Mouse (Mus musculus): ENCODE measurements around the gene Dync2h1.
"Not testable (repeated sequence)": the region's sequence is repeated elsewhere in the genome, so short reads cannot be mapped to it uniquely, and the experiment has no call there.

Gene Dync2h1

GRCm38 (mm10) chr9:7184172-7184896 is at the start of gene Dync2h1, which contains the start of gene Dcun1d5:
TSS of gene Dync2h1 (minus strand) at chr9:7184446.
TSS of gene Dcun1d5 (plus strand) at chr9:7184520.
- in situ Hi-C loops (cut with MboI, MseI): no loop called here

DNA sequence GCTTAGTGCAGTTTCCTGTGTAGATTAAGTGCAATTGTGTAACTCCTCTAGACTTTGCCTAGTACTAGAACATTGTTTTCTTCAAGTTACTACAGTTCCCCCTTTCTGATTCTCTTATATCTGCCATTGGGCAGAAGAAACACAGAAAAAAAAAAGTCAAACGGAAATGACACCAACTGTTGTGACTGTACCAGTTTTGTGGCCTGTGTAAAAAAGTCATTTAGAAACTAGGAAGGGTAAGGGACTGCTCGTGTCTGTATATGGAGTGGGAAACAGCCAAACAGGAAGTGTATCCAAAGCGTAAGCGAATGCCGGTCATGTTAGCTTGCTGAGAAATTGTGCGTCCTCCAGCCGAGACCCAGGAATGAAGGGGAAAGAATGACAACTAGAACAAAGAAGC is 37.2 kb upstream of the Dync2h1 start:
- in situ Hi-C loops (cut with MboI, MseI): loop anchor here (25.0 kb wide), 1 partner anchor 666 kb away; no protein-coding TSS in a partner anchor

GRCm38 (mm10) chr9:7221024-7221423 is 36.8 kb upstream of the Dync2h1 start:
- in situ Hi-C loops (cut with MboI, MseI): loop anchor here (25.0 kb wide), 1 partner anchor 666 kb away; no protein-coding TSS in a partner anchor

- in situ Hi-C loops (cut with MboI, MseI): loop anchor here (25.0 kb wide), 1 partner anchor 671 kb away; no protein-coding TSS in a partner anchor
Measured at GRCm38 (mm10) chr9:7216240-7216639, 32.0 kb upstream of the Dync2h1 start.

GRCm38 (mm10) chr9:7190694-7191093 is 6.4 kb upstream of the Dync2h1 start:
- in situ Hi-C loops (cut with MboI, MseI): not testable (repeated sequence)

- in situ Hi-C loops (cut with MboI, MseI): no loop called here
Measured at GRCm38 (mm10) chr9:7184897-7185291, 648 bp upstream of the Dync2h1 start.

GRCm38 (mm10) chr9:7176618-7177610 is 7.3 kb downstream of the Dync2h1 start:
- in situ Hi-C loops (cut with MboI, MseI): no loop called here

DNA sequence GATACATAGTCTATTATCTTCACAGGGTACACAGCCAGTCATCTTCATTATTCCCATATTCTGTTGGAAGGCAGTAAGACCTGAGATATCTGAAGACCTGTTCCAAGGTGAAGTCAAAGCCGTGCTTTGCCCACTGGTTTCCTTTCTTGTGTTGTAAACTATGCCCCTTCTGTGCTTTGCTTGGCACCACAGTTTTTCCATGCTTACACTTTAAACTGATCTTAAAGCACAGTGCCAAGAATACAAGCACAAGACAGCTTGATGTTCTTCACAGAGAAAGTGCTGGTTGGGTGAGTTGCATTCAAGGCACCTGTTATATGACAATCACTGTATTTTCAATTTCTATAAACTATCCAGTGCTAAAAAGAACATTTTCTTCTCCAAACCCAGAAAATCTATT is 10.5 kb downstream of the Dync2h1 start:
- in situ Hi-C loops (cut with MboI, MseI): no loop called here

DNA sequence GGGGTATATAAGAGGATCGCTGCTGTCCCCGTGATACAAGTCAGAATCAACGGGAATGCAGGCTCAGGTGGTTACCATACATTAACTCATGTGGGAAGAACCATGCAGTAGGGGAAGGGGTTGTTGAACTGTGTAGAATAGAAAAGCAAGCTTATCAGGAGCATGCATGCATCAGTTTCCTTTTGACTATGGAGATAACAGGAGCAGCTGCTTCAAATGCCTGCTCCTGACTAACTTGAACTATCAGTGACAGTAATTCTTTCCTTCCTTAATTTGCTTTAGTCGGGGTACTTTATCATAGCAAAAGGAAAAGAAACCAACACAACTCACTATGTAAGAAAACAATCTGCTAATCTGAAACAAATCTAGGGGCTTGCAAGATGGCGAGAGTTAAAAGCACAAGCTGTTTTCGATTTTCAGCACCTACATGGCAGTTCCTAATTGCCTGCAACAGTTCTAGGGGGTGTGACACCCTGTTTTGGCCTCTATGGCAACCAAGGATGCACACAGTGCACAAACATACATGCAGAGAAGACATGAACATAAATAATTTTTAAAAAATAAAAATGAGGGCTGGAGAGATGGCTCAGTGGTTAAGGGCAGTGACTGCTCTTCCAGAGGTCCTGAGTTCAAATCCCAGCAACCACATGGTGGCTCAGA is 16.8 kb downstream of the Dync2h1 start:
- in situ Hi-C loops (cut with MboI, MseI): no loop called here

DNA sequence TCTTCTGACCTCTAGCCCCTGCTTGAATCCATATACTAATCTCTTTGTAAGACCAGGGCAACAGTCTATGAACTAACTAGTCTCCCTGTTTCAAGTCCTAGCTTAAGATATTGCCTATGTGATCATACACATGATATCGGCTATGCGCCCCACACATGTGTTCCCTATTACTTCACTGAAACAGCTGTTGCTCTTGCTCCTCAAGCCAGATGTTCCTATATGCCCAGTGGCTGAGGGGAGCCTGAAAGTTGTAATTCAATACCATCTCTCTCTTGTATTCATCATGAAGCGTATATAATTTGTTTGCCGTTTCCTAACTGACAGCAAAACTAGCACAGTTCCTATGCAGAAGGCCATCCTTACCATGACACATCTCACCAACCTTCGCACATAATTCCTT is 23.6 kb downstream of the Dync2h1 start:
- in situ Hi-C loops (cut with MboI, MseI): no loop called here

DNA sequence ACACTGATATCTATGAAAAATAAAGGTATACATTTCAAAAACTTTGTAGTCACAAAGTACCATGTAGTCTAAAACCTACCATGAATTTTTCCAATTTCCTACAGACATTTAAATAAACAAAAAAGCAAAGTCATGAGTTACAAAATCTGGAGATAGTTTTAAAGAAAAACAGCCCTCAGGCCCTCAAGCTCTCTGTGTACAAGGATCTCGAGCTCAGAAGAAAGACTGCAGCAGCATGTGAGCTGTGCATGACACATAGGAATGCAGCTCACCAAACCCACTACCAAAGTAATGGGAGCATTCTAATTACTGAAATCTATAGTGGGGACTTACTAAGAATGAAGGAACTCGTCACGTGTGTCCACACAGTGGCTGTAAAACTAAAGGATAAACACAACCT is 24.5 kb downstream of the Dync2h1 start:
- in situ Hi-C loops (cut with MboI, MseI): no loop called here

DNA sequence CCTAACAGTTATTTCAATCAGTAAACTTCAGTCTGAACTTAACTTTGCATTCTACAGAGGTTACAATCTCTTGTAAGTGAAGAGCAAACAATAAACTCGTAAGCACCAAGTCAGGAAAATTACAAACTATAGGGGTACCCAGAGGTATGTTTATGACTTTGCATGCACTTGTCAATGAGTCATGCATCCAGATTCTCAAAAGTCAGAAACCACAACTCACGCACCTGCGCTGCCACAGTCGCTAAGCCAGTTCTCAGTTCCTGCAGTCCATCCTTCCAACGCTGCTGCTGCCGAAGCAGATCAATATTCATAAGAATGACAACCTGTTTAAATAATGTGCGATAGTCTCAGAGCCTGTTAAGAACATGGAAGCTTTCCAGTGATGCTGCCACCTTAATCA is 25.6 kb downstream of the Dync2h1 start:
- in situ Hi-C loops (cut with MboI, MseI): no loop called here

- in situ Hi-C loops (cut with MboI, MseI): no loop called here
Measured at GRCm38 (mm10) chr9:7154391-7154790, 29.9 kb downstream of the Dync2h1 start.

GRCm38 (mm10) chr9:7122863-7123262 is 61.4 kb downstream of the Dync2h1 start:
- in situ Hi-C loops (cut with MboI, MseI): no loop called here

DNA sequence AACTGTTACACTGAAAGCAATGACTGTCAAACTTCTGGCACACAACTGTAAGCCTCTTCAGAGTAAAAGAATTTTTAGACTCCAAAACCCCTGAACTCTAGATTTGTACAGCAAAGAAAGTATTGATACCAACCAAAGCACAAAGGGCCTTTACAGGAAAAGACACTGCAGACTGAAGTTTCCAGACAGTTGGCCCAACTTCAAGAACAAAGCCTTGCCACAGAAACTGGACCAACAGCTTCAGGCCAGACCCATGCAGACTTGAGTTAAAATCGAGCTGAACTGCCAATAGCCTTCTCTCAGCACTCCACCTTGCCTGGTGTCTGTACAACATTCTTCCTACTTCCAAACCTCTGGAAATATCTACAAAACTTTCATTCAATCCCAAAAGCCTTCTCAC is 74.1 kb downstream of the Dync2h1 start:
- in situ Hi-C loops (cut with MboI, MseI): no loop called here

DNA sequence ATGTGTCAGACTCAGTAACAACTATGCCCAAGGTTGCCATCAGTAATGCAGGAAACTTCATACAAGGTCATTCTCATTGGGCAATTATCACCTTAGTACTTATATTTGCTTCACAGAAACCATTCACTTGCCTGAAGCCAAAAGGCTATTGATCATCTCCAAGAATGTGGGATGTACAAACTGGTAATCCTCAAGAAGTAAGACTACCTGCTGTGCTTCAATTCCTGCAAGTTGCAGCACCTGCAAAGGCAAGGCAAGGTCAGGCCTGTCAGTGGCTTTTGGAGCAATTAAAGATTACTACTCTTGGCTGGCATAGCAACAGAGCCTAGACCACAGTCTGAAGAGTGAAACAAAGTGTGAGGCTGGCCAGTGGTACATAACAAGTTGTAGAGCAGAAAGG is 82.9 kb downstream of the Dync2h1 start:
- in situ Hi-C loops (cut with MboI, MseI): no loop called here

DNA sequence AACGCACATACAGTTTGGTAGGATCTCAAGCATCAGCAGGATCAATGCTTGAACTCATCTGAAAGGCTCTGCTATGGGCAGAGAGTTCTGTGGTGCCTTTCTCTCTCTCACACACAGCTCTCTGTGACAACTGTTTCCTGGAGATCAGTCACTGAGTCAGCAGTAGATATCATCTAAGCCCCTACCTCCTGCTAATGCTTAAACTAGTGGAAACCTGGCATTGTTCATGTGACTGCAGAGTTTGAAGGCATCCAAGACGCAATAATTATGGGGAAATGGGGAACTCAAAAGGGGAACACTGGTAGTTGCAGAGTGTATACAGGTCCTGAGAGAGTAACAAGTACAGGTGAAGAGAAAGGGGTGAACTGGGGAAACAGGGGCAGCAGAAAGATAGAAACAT is 109.6 kb downstream of the Dync2h1 start:
- in situ Hi-C loops (cut with MboI, MseI): no loop called here

DNA sequence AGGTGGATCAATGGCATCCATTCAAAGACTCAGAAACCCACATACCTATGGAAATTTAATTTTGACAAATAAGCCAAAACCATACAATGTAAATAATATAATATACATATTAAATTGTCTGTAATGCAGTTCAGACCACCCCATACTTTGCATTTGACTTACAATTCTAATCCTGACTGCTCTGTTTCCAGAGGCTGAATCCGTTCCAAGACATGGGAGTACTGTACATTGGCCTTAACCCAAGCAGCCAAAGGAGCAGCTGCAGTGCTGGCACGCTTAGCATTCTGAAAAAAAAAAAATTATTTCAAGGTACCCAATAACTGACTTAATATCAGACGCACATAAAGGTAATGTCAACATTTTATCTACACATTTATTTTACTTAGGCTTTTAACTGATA is 113.4 kb downstream of the Dync2h1 start:
- in situ Hi-C loops (cut with MboI, MseI): no loop called here

DNA sequence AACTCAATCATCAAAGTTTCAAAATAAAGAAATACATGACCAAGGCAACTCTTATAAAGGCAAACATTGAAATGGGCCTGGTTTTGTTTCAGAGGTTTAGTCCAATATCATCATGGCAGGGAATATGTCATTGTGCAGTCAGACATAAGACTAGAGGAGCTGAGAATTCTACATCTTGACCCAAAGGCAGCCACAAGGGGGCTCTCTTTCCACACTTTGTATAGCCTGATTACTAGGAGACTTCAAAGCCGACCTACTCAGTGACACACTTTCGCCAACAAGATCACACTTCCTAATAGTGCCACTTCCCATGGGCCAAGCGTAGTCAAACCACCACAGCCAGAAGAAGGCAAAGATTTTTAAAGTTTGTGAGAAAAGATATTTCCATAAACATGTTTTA is 133.7 kb downstream of the Dync2h1 start:
- in situ Hi-C loops (cut with MboI, MseI): no loop called here

DNA sequence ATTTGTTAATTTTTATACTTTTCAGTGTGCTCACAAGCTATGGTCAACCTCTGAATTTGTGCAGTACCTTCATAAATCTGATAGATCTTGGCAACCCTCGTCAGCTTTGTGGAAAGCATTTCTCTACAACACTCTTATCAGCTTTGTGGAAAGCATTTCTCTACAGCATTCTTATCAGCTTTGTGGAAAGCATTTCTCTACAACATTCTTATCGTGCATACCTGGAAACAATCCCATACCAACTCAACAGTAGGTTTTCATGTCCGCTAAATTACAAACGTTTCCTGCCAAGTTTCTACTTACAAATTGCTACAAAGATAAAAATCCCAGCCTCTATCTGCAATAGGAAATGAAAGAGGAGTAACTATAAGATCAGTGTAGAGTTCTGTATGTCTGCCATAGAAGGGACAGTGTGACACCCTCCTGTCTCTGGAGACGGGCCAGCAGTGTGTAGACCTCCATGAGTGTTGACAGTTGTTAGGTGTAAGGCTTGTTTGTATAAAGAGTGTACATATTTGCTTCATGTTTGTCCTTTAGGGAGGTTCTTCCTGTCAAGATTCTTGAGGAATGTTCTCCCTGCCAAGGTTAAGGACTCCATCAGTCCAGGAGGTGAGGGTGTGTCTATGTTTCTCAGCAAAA is 141.5 kb downstream of the Dync2h1 start:
- in situ Hi-C loops (cut with MboI, MseI): no loop called here

- in situ Hi-C loops (cut with MboI, MseI): no loop called here
Measured at GRCm38 (mm10) chr9:7041231-7041630, 143.0 kb downstream of the Dync2h1 start.
